Mouse (Mus musculus): Measurements from ENCODE around the gene Rasgrf1.

The Rasgrf1 gene

GRCm38 (mm10) chr9:89967716-89968115 is 58.0 kb downstream of the Rasgrf1 start:
- in situ Hi-C loops (cut with MboI; ENCODE audit: unreplicated experiment in 2 of 2), result no loop called here

GRCm38 (mm10) chr9:89968836-89969450 is 59.2 kb downstream of the Rasgrf1 start:
- in situ Hi-C loops (cut with MboI; ENCODE audit: unreplicated experiment in 2 of 2), result no loop called here

GRCm38 (mm10) chr9:89970271-89970670 is 60.6 kb downstream of the Rasgrf1 start:
- in situ Hi-C loops (cut with MboI; ENCODE audit: unreplicated experiment in 2 of 2), result loop anchor here in 1 of 2 experiments (5.0 kb wide), 1 partner anchor 143 kb away; no protein-coding TSS in a partner anchor

GRCm38 (mm10) chr9:89970886-89971486 is 61.3 kb downstream of the Rasgrf1 start:
- in situ Hi-C loops (cut with MboI; ENCODE audit: unreplicated experiment in 2 of 2), result loop anchor here in 1 of 2 experiments (5.0 kb wide), 1 partner anchor 144 kb away; no protein-coding TSS in a partner anchor

GRCm38 (mm10) chr9:89972321-89972720 is 62.6 kb downstream of the Rasgrf1 start:
- in situ Hi-C loops (cut with MboI; ENCODE audit: unreplicated experiment in 2 of 2), result loop anchor here in 1 of 2 experiments (5.0 kb wide), 1 partner anchor 145 kb away; no protein-coding TSS in a partner anchor

- in situ Hi-C loops (cut with MboI; ENCODE audit: unreplicated experiment in 2 of 2), result loop anchor here in 1 of 2 experiments (5.0 kb wide), 1 partner anchor 147 kb away; no protein-coding TSS in a partner anchor
These were observed 64.1 kb downstream of the Rasgrf1 start for GRCm38 (mm10) chr9:89973856-89974255.

GRCm38 (mm10) chr9:89974463-89974931 is 64.8 kb downstream of the Rasgrf1 start:
- in situ Hi-C loops (cut with MboI; ENCODE audit: unreplicated experiment in 2 of 2), result loop anchor here in 1 of 2 experiments (5.0 kb wide), 1 partner anchor 147 kb away; no protein-coding TSS in a partner anchor

GRCm38 (mm10) chr9:89976366-89976940 is 66.7 kb downstream of the Rasgrf1 start:
- in situ Hi-C loops (cut with MboI; ENCODE audit: unreplicated experiment in 2 of 2), result no loop called here

- in situ Hi-C loops (cut with MboI; ENCODE audit: unreplicated experiment in 2 of 2), result no loop called here
These were observed 69.5 kb downstream of the Rasgrf1 start for GRCm38 (mm10) chr9:89979248-89979647.

- in situ Hi-C loops (cut with MboI; ENCODE audit: unreplicated experiment in 2 of 2), result no loop called here
These were observed 72.5 kb downstream of the Rasgrf1 start for GRCm38 (mm10) chr9:89982256-89982655.

- in situ Hi-C loops (cut with MboI; ENCODE audit: unreplicated experiment in 2 of 2), result no loop called here
These were observed 78.3 kb downstream of the Rasgrf1 start for GRCm38 (mm10) chr9:89988053-89988452.

- in situ Hi-C loops (cut with MboI; ENCODE audit: unreplicated experiment in 2 of 2), result no loop called here
These were observed 79.3 kb downstream of the Rasgrf1 start for GRCm38 (mm10) chr9:89988811-89989528.

GRCm38 (mm10) chr9:90006432-90006831 is 96.7 kb downstream of the Rasgrf1 start:
- in situ Hi-C loops (cut with MboI; ENCODE audit: unreplicated experiment in 2 of 2), result no loop called here

GRCm38 (mm10) chr9:90007094-90007493 is 97.4 kb downstream of the Rasgrf1 start:
- in situ Hi-C loops (cut with MboI; ENCODE audit: unreplicated experiment in 2 of 2), result no loop called here

GRCm38 (mm10) chr9:90008138-90008537 is 98.4 kb downstream of the Rasgrf1 start:
- in situ Hi-C loops (cut with MboI; ENCODE audit: unreplicated experiment in 2 of 2), result no loop called here

GRCm38 (mm10) chr9:90011849-90012248 is 102.1 kb downstream of the Rasgrf1 start:
- in situ Hi-C loops (cut with MboI; ENCODE audit: unreplicated experiment in 2 of 2), result no loop called here

GRCm38 (mm10) chr9:90014649-90015048 is 104.9 kb downstream of the Rasgrf1 start:
- in situ Hi-C loops (cut with MboI; ENCODE audit: unreplicated experiment in 2 of 2), result no loop called here

- in situ Hi-C loops (cut with MboI; ENCODE audit: unreplicated experiment in 2 of 2), result no loop called here
These were observed 106.5 kb downstream of the Rasgrf1 start for GRCm38 (mm10) chr9:90016204-90016603.

- in situ Hi-C loops (cut with MboI; ENCODE audit: unreplicated experiment in 2 of 2), result no loop called here
These were observed 111.2 kb downstream of the Rasgrf1 start for GRCm38 (mm10) chr9:90020866-90021265.

- in situ Hi-C loops (cut with MboI; ENCODE audit: unreplicated experiment in 2 of 2), result no loop called here
These were observed 111.7 kb downstream of the Rasgrf1 start for GRCm38 (mm10) chr9:90021442-90021841.

GRCm38 (mm10) chr9:90027709-90028108 is 118.0 kb downstream of the Rasgrf1 start:
- in situ Hi-C loops (cut with MboI; ENCODE audit: unreplicated experiment in 2 of 2), result no loop called here

Data from v-Abl transformed pro-B cells (cell line).